Mouse (Mus musculus) neural tube, embryonic 12.5 days (tissue): Measurements from ENCODE around the gene B4galt2. TPM values are rescaled to one million over a fixed set of nuclear protein-coding genes. Genes with fewer than 3 reads are reported as not detected.

ENCODE experiments used
- ATAC-seq: fragments of 200-750 bp; cut with Nextera tagmentation; 2 replicates; pipeline ENCODE4 v1.8.0; 2017; ENCODE audit warnings: low read depth, mild to moderate bottlenecking, moderate TSS enrichment, moderate library complexity; ENCODE audit not compliant: low FRiP score
- H3K27ac ChIP-seq: fragments of 300-500 bp; sonication (generic); 2 replicates; pipeline ENCODE4 v1.5.1; 2016
- H3K27me3 ChIP-seq: fragments of 300-500 bp; sonication (generic); replicated peaks from 2 replicates; pipeline ENCODE4 v1.6.1; 2016; ENCODE audit warnings: mild to moderate bottlenecking
- H3K36me3 ChIP-seq: fragments of 300-500 bp; sonication (generic); 2 replicates; pipeline ENCODE4 v1.6.1; 2016; ENCODE audit warnings: mild to moderate bottlenecking
- H3K4me1 ChIP-seq: fragments of 300-500 bp; sonication (generic); 2 replicates; pipeline ENCODE4 v1.6.1; 2016
- H3K4me2 ChIP-seq: fragments of 300-500 bp; sonication (generic); replicated peaks from 2 replicates; pipeline ENCODE4 v1.6.1; 2016; ENCODE audit warnings: mild to moderate bottlenecking
- H3K4me3 ChIP-seq: fragments of 300-500 bp; sonication (generic); 2 replicates; pipeline ENCODE4 v1.5.1; 2016
- H3K9ac ChIP-seq: fragments of 300-500 bp; sonication (generic); 2 replicates; pipeline ENCODE4 v1.6.1; 2016; ENCODE audit warnings: mild to moderate bottlenecking
- H3K9me3 ChIP-seq: fragments of 300-500 bp; sonication (generic); 2 replicates; pipeline ENCODE4 v1.6.1; 2016; ENCODE audit warnings: mild to moderate bottlenecking
- WGBS: fragments of 180-500 bp; shearing (Covaris S2); methylation state at CpG from one replicate; pipeline ENCODE4 v1.1.7; 2016; 5-methylcytosine and 5-hydroxymethylcytosine counted together
- polyA plus RNA-seq: library from polyadenylated mRNA; unstranded; fragments of >200 nt; fragmentation: Nextera tagmentation; extraction: Ambion mirVana; gene quantifications from 2 replicates; pipeline ENCODE4 v1.2.1, GENCODE M21; 2016

B4galt2 gene
- polyA plus RNA-seq, 1 experiment from 2014 or later = 46.9 TPM

- H3K4me1 ChIP-seq = peaks cover 16% of the 10 kb centered on the region
- peaks cover 13% of the 10 kb centered on the region; the same call in 1 of the 2 replicates for H3K27me3 ChIP-seq
- H3K9me3 ChIP-seq = no peaks in the 10 kb centered on the region
- no peak for ATAC-seq
- WGBS = 93% methylated on average over 9 of the region's 9 CpGs
- no peak overlapping the region for H3K4me3 ChIP-seq
- no peak overlapping the region for H3K9ac ChIP-seq
- no peak overlapping the region for H3K4me2 ChIP-seq
- H3K36me3 ChIP-seq = no peaks in the 10 kb centered on the region
- H3K27ac ChIP-seq = no peak overlapping the region
These were observed 52.5 kb downstream of the B4galt2 start for GRCm38 (mm10) chr4:117830801-117831200.

GRCm38 (mm10) chr4:117830124-117830551 is 53.1 kb downstream of the B4galt2 start:
- H3K27me3 ChIP-seq = peaks cover 13% of the 10 kb centered on the region; the same call in 1 of the 2 replicates
- no peaks in the 10 kb centered on the region for H3K36me3 ChIP-seq
- 18% methylated on average over 5 of the region's 5 CpGs for WGBS
- no peak for ATAC-seq
- no peak overlapping the region for H3K27ac ChIP-seq
- no peaks in the 10 kb centered on the region for H3K9me3 ChIP-seq
- H3K4me3 ChIP-seq = no peak overlapping the region
- H3K4me2 ChIP-seq = peak overlapping the region; percentile 32
- H3K4me1 ChIP-seq = peaks cover 16% of the 10 kb centered on the region
- no peak overlapping the region for H3K9ac ChIP-seq

GRCm38 (mm10) chr4:117829260-117830123 is 53.8 kb downstream of the B4galt2 start:
- Histone ChIP-seq H3K9ac (no peak overlapping the region), H3K4me3 (no peak overlapping the region), H3K4me1 (peaks cover 12% of the 10 kb centered on the region), H3K9me3 (no peaks in the 10 kb centered on the region), H3K27me3 (peaks cover 13% of the 10 kb centered on the region; the same call in 1 of the 2 replicates), H3K4me2 (peak overlapping the region; percentile 32), H3K27ac (no peak overlapping the region), H3K36me3 (no peaks in the 10 kb centered on the region)
- peak; percentile 61 for ATAC-seq
- WGBS = 9% methylated on average over 12 of the region's 12 CpGs

- ATAC-seq = no peak
These were observed 54.6 kb downstream of the B4galt2 start for GRCm38 (mm10) chr4:117828572-117829145.

More at GRCm38 (mm10) chr4:117828572-117829145, 54.6 kb downstream of the B4galt2 start:
- H3K4me2 ChIP-seq = no peak overlapping the region
- peaks cover 10% of the 10 kb centered on the region; the same call in 1 of the 2 replicates for H3K27me3 ChIP-seq
- 79% methylated on average over 8 of the region's 8 CpGs for WGBS
- H3K4me3 ChIP-seq = no peak overlapping the region
- H3K9ac ChIP-seq = no peak overlapping the region
- H3K27ac ChIP-seq = no peak overlapping the region
- 0 out of 2 replicates have a peak, but pooled peaks cover 10% of the 10 kb centered on the region for H3K4me1 ChIP-seq
- no peaks in the 10 kb centered on the region for H3K36me3 ChIP-seq
- no peaks in the 10 kb centered on the region for H3K9me3 ChIP-seq

Other genes with a start within 250 kb of the B4galt2 start
- 66.3 and 77.5 TPM in 2 replicates for gene Dmap1, start 201.2 kb downstream of the B4galt2 start, polyA plus RNA-seq
- gene Gm12845, start 159.1 kb downstream of the B4galt2 start, polyA plus RNA-seq = not detected in 2 replicates
- not detected in 2 replicates for gene Klf17, start 117.8 kb downstream of the B4galt2 start, polyA plus RNA-seq
- gene Slc6a9, start 49.0 kb downstream of the B4galt2 start, polyA plus RNA-seq = 16.6 and 17.3 TPM in 2 replicates
- 1.4 and 2.7 TPM in 2 replicates for gene Ccdc24, start 10.9 kb downstream of the B4galt2 start, polyA plus RNA-seq
- gene Atp6v0b, start 3.8 kb upstream of the B4galt2 start, polyA plus RNA-seq = 308 and 323 TPM in 2 replicates
- gene Dph2, start 8.5 kb upstream of the B4galt2 start, polyA plus RNA-seq = 23.0 and 27.5 TPM in 2 replicates
- 65.7 and 68.5 TPM in 2 replicates for gene Ipo13, start 31.5 kb upstream of the B4galt2 start, polyA plus RNA-seq
- 1.3 and 3.1 TPM in 2 replicates for gene Artn, start 46.3 kb upstream of the B4galt2 start, polyA plus RNA-seq